Mouse (Mus musculus) lung, postnatal 10 days (tissue): ENCODE data around the gene Sgca.
"Not testable (repeated sequence)": the region's sequence is repeated elsewhere in the genome, so short reads cannot be mapped to it uniquely, and the experiment has no call there.

ENCODE experiments used
- DNase-seq: peaks from one replicate; pipeline ENCODE4 v3.0.0; 2021

Sgca gene

DNA sequence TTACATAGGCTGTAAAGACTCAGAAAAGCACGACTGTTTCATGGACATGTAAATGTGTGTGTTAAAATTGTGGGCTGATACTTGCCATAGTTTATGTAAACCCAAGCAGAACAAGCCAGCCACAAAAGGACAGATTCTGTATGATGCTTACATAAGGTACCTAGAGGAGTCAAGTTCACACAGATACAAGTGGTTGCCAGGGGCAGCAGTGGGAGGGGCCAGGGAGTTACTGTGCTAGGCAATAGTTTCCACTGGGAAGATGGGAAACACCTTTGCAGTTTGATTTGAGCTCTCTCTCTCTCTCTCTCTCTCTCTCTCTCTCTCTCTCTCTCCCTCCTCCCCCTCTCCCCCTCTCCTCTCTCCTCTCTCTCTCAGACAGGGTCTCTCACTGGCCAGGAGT is 9.0 kb upstream of the Sgca start:
- DNase-seq, result no peak

DNA sequence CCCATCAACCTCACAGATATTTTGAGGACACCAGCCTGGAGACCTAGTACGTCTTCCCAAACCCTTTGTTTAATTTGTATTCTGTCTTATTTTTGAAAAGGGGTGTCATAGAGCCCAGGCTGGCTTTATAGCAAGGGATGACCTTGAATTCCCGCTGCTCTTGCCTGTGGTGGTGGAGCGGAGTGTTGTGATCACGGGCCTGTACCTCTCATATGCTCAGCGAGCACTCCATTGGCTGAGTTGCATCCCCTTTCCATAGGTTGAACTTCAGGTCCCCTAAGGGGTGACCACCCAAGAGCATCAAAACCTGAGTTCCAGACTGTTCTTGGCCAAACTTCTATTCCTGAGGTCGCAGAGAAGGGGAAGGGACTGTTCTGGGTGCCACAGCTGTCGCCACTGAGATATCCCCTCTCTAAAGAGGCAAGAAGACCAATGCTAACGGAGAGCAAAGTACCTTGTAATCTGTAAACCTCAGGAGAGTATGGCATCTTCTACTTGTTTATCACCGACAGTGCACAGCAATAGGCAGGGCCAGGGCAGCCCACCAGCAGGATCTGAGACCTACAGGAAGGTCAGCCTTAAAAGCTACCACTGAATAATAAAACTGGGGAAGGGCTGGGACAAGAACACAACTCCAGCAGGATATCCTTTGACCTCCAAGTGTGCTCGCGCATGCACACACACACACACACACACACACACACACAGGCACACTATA is 3.5 kb upstream of the Sgca start:
- DNase-seq, result no peak

DNA sequence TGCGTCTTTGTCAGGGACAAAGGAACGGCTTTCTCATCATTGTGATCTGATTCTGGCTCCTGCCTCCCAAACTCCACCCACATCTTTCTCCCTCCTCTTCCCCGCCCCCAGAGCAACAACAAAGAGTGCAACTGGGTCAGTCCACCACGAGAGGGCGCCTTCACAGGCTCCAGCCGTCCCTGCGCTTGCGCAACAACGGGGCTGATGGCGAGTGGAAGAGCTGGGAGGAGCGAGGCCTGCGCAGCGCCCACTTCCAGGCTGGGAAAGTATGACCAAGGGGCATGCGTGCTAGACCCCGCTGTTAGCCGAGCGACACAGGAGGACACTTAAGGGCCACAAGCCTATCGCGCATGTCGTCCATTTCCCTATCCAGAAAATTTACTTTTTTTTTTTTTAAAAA is 2.8 kb upstream of the Sgca start:
- DNase-seq, result peak; percentile 98

DNA sequence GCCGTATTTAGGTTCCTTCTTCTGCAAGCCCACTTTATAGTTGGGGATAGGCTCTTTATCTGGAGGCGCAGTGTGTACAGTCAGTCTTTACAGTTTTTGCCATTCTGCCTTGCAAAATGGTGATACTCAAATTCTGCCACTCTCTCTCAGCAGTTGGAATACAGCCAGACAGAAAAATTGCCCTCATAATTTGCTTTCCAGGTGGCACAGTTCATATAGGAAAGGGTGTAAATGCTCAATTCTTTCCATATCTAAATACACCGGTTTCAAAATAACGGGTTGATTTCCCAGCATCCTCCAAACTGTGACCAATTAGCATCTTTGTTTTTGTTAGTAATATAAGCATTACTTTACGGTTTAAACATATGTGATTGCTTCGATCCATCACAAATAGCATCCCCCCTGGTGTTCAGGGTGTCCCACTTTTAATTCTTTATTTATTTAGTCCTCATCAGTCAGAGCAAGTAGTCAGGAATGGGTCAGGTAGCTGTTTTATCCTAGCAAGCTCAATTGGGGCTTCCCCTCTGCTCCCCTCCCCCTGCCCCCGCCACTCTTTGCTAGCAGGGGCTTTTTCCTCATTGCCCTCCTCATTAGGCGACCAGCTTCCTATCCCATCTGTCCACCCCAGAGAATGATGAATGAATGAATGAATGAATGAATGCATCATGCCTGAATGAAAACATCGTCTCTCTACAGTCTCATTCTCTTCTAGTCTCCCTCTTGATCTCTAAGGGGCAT is 2.2 kb upstream of the Sgca start:
- DNase-seq, result no peak

DNA sequence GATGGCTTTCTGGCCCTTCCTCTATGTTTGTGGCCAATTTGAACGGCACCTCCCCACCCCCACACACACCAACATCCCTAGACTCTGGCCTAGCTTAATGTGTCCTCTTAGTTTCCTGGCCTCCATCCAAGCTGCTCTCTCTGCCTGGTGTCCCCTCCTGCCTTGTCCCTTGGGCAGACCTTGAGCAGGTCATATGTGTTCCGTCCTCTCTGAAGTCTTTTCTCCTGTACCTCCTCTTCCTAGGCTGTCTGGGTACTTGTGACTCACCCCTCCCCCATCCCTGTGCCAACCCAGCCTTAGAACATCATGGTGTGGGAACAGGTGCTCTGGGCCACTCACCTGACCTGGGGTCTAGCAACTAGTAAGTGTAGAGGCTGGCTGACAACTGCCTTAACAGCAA is 1.2 kb downstream of the Sgca start:
- no peak for DNase-seq

DNA sequence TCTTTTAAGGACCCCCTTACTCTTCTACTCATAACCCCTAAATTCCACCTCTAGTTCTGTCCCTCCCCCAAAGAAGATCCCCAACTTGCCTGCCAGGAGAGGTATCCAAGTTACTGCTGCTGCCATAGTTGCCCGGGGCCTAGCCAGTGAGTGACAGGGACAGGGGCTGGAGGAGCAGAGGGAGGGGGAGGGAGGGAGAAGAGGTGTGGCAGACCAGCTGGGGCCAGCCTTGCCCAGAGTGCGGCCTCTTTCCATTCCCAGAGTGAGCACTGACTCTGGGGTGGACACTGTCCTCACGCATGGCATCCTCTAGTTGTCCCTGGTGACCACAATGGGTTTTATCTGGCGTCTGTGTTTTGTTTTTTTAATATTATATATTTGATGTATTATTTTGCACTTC is 2.8 kb downstream of the Sgca start:
- no peak for DNase-seq

DNA sequence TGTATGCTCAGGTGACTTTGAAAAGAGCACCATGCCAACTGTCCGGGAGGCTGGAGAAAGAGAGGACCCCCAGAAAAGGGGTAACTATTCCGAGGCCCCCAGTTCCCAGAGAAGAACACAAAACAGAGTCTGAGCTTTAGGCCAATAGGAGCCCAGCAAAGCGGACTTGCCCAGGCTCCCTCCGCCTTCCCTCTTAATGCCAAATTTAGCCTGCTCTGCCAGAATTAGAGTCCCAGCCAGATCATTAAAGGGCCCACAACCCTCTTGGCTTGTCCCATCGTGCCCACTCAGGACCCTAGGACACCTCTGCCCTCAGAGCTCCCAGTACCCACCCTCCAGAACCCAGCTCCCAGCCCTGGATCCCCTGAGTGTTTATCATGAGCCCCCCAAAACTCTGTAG is 3.2 kb downstream of the Sgca start:
- no peak for DNase-seq

DNA sequence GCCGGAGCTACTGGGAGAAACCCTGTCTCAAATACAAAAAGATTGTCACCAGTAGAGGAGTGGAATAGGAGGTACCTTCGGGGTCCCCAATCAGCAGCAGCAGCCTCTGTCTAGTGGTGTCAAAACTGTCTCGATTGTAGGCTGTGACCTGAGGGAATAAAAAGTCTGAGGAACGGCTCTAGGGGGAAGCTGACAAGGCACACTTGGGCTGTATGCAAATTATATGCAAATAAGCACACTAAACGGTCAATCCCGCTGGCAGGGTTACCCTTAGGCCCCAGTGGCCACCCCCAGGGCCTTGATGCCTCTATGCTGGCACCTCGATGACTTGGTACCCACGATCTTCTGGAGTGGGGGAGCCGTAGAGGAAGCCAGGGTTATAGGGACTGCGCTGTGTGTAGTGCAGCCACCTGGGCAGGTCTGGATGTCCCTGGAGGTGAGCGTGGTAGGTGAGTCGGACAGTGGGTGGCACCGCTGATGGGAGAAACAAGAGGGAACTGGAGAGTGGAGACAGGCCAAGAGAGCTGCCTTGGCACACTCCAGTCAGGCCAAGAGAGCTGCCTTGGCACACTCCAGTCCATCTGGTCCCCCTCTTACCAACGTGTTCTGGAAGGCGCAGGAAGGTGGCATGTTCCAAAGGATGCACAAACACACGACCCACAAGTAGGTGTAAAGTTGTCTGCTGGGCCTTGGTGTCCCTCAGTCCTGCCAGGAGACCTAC is 4.1 kb downstream of the Sgca start:
- no peak for DNase-seq

DNA sequence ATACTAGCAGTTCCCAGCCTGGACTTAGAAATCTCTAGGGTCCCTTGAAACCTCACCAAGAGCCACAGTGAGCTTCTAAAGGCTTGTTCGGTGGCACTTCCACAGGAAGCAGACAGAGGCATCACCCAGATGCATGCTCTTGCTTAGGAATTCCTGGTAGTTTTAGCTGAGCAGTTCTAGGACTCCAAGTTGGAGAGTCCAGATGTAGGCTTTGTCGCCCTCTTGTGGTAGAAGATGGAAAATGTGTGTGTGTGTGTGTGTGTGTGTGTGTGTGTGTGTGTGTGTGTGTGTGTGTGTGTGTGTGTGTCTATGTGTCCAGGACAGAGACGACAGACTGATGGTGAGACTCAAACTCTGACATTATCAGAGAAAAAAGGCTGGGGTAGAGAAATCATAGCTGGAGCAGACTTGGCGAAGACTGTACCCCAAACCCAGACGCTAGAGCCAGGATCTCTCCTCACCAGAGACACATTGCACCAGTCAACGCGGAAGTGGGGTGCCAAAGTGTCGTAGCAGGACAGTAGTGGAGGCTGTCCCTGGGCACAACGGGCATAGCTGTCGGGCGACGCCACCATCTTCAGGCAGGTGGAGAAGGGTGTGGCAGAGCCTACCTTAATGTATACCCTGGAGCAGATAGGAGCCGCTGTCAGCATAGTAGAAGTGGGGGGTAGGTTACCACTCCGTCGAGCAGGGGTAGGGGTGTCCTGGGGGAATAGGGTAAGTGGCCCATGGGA is 5.8 kb downstream of the Sgca start:
- DNase-seq, result peak; percentile 91

DNA sequence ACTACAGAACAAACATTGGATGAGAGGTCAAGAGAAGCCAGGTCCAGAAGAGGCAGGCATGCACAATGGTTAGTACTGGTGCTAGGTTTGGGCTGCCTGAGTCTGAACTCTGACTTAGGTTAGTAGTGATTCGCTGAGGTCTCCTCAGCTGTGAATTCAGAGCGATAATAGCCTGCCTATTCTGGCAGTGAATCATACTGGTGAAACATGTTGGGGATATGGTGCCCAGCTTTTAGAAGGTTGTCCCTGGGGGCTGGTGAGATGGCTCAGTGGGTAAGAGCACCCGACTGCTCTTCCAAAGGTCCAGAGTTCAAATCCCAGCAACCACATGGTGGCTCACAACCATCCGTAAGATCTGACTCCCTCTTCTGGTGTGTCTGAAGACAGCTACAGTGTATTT is 6.4 kb downstream of the Sgca start:
- DNase-seq, result not testable (repeated sequence)

DNA sequence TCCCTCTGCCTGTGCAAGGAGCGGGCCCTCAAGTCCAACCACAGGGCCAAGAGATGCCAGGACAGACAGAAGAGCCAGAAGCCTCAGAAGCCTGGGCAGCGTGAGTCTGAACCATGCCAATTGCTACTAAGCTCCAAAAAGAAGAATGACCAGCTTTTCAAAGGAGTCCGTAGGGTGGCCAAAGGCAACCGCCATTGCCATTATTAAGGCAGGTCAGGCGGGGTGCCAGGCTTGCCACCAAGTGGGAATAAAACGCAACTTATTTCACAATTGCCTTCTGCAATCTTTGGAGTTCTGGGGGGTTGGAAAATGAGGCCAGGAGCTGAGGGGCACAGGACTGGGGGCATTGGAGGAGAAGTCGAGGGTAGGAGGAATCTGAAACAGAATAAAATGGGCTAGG is 7.9 kb downstream of the Sgca start:
- DNase-seq, result no peak

DNA sequence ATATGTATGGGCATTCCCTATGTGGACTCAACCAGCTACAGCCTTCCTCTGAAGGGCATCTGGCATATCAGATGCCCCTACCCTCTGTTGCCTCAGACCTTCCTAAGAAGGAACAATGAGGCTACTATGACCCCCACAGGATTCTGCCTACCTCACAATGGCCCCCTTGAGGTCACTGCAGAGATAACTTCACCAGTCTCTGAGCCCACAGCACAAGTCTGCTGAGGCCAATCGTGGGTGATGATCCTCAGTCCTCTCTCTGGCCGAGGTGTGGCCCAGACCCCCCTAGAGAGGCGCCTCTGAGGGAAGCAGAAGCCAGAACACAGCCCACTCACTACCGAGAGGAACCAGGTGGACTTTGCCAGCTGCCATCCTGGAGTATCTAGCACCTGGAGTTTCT is 8.7 kb downstream of the Sgca start, which contains the start of gene Hils1:
TSS of gene Hils1 (plus strand) at position 175 of the 400 bp plus-strand sequence.
- no peak for DNase-seq

DNA sequence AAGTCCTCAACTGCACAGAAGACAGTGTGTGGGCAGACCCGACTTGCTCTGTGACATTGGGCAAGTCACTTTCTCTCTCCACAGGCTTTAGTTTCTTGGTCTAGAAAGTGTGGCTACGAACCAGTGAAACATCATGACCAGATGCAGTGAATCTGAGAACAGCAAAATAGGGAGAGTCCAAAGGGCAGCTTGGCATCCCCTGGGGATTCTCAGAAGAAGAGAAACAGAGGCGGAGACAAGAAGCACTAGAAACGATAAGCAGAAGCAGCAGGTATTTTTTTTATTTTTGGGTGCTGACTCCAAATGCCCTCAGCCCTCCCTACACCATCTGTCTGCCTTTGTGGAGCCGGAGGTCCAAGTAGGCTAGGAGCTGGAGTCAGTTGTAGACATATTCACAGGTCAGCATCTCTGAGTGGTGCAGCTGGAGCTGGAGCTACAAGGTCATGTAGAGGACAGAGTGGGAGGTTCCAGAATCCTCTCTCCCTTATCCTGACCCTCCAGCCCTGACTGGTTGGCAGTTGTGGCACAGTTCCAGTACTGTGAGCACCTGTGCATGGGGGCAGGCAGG is 13.5 kb downstream of the Sgca start:
- DNase-seq, result no peak

DNA sequence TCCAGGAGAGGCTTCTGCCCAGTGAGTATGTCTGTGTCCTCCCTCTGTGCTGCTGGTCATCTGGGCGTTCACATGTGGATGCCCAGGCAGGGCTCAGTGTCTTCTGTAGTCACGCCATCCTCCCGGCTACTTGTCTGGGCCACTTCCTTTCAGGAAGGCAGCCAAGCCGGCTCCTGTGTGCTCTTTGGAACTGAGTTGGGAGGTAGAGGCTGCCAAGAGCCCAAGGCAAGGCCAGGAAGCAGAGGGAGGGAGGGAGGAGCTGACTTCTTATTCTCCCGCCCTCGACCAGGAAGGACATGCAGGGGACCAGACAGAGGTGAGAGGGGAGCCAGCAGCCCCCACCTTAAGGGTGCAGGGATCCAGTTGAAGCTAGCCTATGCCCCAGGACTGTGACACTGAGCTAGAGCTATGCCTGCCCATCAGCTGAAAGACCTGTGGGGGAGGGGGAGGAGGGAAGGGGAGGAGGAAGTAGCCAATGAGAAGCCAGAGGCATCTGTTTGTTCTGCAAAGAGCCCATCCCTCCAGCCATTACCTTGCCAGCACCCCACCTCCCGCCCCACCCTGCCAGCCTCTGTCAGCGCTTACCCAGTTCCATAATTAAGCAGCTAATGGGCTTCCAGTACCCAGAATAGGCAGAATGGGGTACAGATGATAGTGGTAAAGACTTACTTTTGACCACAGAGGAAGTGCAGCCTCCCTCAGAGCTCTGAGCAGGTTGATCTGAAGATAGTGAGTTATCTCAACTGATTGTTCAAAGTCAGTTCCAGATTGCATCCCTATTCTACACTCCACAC is 17.9 kb downstream of the Sgca start:
- peak; percentile 93 for DNase-seq

DNA sequence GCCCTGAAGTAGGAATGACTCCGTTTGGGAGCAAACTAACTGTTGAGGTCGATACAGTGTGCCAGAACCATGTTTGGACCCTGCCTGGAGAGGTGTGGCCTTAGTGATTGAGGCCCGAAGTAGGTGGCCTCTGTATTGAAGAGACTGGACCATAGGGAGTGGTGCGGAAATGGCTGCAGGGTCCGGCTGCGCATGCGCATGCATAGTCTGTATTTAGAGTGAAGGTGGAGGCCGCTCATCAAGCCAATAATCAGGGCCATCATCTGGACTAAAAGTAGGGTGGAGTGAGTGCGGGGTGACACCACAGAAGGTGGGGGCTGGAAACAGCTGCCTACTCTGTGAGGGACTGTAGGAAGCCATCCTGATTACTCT is 18.4 kb downstream of the Sgca start:
- peak; percentile 66 for DNase-seq

DNA sequence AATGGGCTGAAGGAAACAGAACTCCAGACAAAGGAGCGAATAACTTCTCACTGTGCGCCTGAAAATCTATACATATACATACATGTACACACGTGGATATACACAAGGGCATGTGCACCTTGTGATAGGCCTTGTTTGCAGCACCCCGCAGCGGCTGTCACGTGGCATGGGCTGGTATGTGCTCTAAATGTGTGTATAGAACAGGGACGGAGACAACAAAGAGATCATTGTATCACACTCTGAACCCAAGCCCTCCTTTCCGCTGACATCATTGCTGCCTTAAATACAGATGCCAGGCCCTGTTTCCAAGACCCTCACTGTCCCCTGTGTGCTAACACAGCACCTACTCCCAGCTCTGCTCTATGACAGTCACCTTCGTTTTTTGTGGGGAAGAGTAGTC is 21.0 kb downstream of the Sgca start:
- DNase-seq, result no peak

DNA sequence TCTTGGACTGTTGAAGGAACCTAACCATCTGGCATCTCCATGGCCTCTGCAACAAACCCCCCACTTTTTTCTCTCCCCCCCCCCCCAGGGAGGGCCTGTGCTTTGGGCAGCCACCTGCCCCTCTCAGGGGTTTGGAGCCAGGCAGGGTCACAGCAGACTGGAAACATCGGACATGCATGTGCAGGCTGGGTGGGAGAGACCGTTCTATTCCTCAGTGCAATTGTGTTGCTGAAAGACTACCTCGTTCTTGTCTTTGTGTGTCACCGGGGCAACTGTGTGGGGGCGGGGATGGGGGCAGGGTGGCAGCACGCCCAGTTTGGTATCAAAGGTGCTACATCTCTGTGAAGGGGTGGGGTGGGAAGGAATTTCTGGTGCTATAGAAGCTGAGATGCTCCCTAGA is 24.0 kb downstream of the Sgca start:
- no peak for DNase-seq

DNA sequence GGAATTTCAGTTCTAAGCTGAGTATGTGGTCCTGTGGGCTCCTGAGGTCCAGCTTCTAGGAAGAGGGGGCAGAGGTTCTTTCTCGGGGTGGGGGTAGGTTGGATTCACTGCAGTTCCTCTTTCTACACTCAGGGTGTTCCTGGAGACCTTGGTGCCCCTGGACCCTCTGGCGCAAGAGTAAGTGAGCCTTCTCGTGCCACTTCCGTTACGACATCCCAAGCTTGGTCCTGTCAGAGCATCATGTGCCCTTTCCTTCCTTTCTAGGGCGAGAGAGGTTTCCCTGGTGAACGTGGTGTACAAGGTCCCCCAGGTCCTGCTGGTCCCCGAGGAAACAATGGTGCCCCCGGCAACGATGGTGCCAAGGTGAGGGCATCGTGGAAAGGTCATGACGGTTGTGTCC is 30.9 kb downstream of the Sgca start:
- DNase-seq, result no peak

DNA sequence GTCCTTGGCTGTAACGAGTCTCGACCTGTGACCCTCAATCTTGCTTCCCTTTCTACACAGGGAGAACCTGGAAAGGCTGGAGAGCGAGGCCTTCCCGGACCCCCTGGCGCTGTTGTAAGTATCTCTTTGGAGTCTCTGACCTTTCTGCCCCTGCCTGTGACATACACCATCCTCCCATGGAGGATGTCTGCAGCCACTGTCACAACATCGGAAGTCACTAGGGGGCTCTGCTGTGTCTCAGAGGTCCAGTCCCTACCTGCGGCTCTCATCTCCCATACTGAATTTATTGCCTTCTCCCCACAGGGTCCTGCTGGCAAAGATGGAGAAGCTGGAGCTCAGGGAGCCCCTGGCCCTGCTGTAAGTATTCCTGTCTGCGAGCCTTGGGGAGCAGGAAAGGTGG is 31.8 kb downstream of the Sgca start:
- no peak for DNase-seq

DNA sequence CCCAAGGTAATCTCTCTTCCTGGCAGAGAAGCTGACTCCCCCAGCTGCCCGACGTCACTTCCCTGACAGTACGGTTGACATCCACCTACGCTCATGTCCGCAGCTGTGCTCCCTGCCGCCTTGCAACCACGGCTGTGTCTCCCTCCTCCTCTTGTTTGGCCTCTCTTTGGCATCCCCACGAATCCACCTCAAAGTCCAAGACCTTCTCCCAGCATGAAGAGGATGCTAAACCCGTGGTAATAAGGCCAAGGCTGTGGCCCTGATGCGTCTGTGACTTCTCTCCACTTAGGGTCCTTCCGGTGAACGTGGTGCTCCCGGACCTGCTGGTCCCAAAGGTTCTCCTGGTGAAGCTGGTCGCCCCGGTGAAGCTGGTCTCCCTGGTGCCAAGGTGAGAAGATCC is 33.1 kb downstream of the Sgca start:
- DNase-seq, result no peak

DNA sequence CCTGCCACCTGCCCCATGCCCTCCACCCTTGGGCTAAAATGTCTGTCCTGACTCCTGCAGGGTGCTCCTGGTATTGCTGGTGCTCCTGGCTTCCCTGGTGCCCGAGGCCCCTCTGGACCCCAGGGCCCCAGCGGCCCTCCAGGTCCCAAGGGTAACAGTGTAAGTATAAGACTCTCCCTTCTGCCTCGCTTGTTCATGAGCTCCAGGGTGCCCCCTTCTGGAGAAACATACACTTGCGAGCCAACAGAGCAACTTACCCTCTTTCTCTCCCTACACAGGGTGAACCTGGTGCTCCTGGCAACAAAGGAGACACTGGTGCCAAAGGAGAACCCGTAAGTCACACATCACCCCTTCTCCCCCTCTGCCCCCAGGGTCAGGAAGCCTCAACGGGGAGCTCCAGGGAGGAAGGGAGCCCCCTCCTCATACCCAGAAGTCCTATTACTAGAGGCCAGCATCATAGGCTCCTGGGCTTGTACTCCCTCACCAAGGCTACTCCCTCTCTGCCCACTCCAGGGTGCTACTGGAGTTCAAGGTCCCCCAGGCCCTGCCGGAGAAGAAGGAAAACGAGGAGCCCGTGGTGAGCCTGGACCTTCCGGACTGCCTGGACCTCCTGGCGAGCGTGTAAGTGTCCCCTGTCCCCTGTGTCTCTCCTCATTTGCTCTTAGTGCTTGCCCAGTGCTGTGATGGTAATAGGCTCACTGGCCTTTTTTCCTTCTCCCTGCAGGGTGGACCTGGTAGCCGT is 33.7 kb downstream of the Sgca start:
- peak; percentile 59 for DNase-seq
